Mouse (Mus musculus): ENCODE results near the gene Ttc7. TPM values are rescaled to one million over a fixed set of nuclear protein-coding genes. Genes with fewer than 3 reads are reported as not detected.
"Not testable (repeated sequence)": the region's sequence is repeated elsewhere in the genome, so short reads cannot be mapped to it uniquely, and the experiment has no call there.

The Ttc7 gene
- total RNA-seq, 2 experiments from 2014 or later: 13.0 to 15.9 TPM

GRCm38 (mm10) chr17:87285731-87286465 lies 3.2 kb downstream of the Ttc7 start:
- DNase-seq (ENCODE audit: low spot score in 2 of 2): no peak

- no peak for DNase-seq (ENCODE audit: low spot score in 2 of 2)
These were observed 3.9 kb downstream of the Ttc7 start for GRCm38 (mm10) chr17:87286481-87287143.

GRCm38 (mm10) chr17:87287197-87287777 lies 4.6 kb downstream of the Ttc7 start:
- no peak for DNase-seq (ENCODE audit: low spot score in 2 of 2)

GRCm38 (mm10) chr17:87288131-87288530 lies 5.4 kb downstream of the Ttc7 start:
- DNase-seq (ENCODE audit: low spot score in 2 of 2): no peak

- no peak for DNase-seq (ENCODE audit: low spot score in 2 of 2)
These were observed 6.7 kb downstream of the Ttc7 start for GRCm38 (mm10) chr17:87289367-87289766.

GRCm38 (mm10) chr17:87291037-87291436 lies 8.4 kb downstream of the Ttc7 start:
- DNase-seq (ENCODE audit: low spot score in 2 of 2): no peak

- no peak for DNase-seq (ENCODE audit: low spot score in 2 of 2)
These were observed 9.1 kb downstream of the Ttc7 start for GRCm38 (mm10) chr17:87291782-87292181.

GRCm38 (mm10) chr17:87293125-87293524 lies 10.4 kb downstream of the Ttc7 start:
- DNase-seq (ENCODE audit: low spot score in 2 of 2): no peak

GRCm38 (mm10) chr17:87295738-87296137 lies 13.1 kb downstream of the Ttc7 start:
- no peak for DNase-seq (ENCODE audit: low spot score in 2 of 2)

GRCm38 (mm10) chr17:87296701-87297100 lies 14.0 kb downstream of the Ttc7 start:
- not testable (repeated sequence) for DNase-seq (ENCODE audit: low spot score in 2 of 2)

- no peak for DNase-seq (ENCODE audit: low spot score in 2 of 2)
These were observed 16.3 kb downstream of the Ttc7 start for GRCm38 (mm10) chr17:87298944-87299343.

GRCm38 (mm10) chr17:87300340-87300739 lies 17.7 kb downstream of the Ttc7 start:
- no peak for DNase-seq (ENCODE audit: low spot score in 2 of 2)

- not testable (repeated sequence) for DNase-seq (ENCODE audit: low spot score in 2 of 2)
These were observed 18.9 kb downstream of the Ttc7 start for GRCm38 (mm10) chr17:87301607-87302006.

GRCm38 (mm10) chr17:87302014-87302794 lies 19.5 kb downstream of the Ttc7 start:
- DNase-seq (ENCODE audit: low spot score in 2 of 2): no peak

- no peak for DNase-seq (ENCODE audit: low spot score in 2 of 2)
These were observed 21.6 kb downstream of the Ttc7 start for GRCm38 (mm10) chr17:87304151-87304894.

GRCm38 (mm10) chr17:87305065-87305464 lies 22.4 kb downstream of the Ttc7 start:
- DNase-seq (ENCODE audit: low spot score in 2 of 2): no peak

GRCm38 (mm10) chr17:87306746-87307145 lies 24.1 kb downstream of the Ttc7 start:
- DNase-seq (ENCODE audit: low spot score in 2 of 2): no peak

- DNase-seq (ENCODE audit: low spot score in 2 of 2): no peak
These were observed 26.5 kb downstream of the Ttc7 start for GRCm38 (mm10) chr17:87309073-87309788.

- DNase-seq (ENCODE audit: low spot score in 2 of 2): no peak
These were observed 27.8 kb downstream of the Ttc7 start for GRCm38 (mm10) chr17:87310497-87310896.

- no peak for DNase-seq (ENCODE audit: low spot score in 2 of 2)
These were observed 29.7 kb downstream of the Ttc7 start for GRCm38 (mm10) chr17:87312351-87312750.
